Mouse (Mus musculus): ENCODE data around the gene Cops4.

GRCm38 (mm10) chr5:100535826-100536225 lies 17.7 kb downstream of the Cops4 start:
- TF ChIP-seq CTCF (IDR thresholded peaks at IDR 0.05) (no peak), EP300 (IDR thresholded peaks at IDR 0.05) (no peak)

Data from lung, postnatal 0 days (tissue).